Mouse (Mus musculus) kidney, embryonic 14.5 days (tissue): ENCODE results near the gene Kcne4. TPM values are rescaled to one million over a fixed set of nuclear protein-coding genes. Genes with fewer than 3 reads are reported as not detected.

Source experiments
- ATAC-seq: fragments of 200-750 bp; cut with Nextera tagmentation; 2 replicates; pipeline ENCODE4 v1.8.0; 2017; ENCODE audit warnings: moderate number of reproducible peaks, mild to moderate bottlenecking, moderate TSS enrichment, moderate library complexity; ENCODE audit not compliant: low FRiP score, low TSS enrichment
- H3K27ac ChIP-seq: fragments of 300-500 bp; sonication (generic); 2 replicates; pipeline ENCODE4 v1.5.1; 2014; ENCODE audit warnings: low read depth, mild to moderate bottlenecking, low read length, moderate library complexity, mixed read lengths
- H3K27me3 ChIP-seq: fragments of 300-500 bp; sonication (generic); 2 replicates; pipeline ENCODE4 v1.6.1; 2014; ENCODE audit warnings: mild to moderate bottlenecking, low read length; ENCODE audit not compliant: control insufficient read depth, insufficient read depth
- H3K36me3 ChIP-seq: fragments of 300-500 bp; sonication (generic); 2 replicates; pipeline ENCODE4 v1.6.1; 2014; ENCODE audit warnings: low read length, mixed read lengths; ENCODE audit not compliant: control insufficient read depth, insufficient read depth
- H3K4me1 ChIP-seq: fragments of 300-500 bp; sonication (generic); 2 replicates; pipeline ENCODE4 v1.6.1; 2014; ENCODE audit warnings: low read length, mixed read lengths; ENCODE audit not compliant: control insufficient read depth, insufficient read depth
- H3K4me2 ChIP-seq: fragments of 300-500 bp; sonication (generic); replicated peaks from 2 replicates; pipeline ENCODE4 v1.6.1; 2014; ENCODE audit warnings: low read depth, mild to moderate bottlenecking, low read length
- H3K4me3 ChIP-seq: fragments of 300-500 bp; sonication (generic); 2 replicates; pipeline ENCODE4 v1.5.1; 2014; ENCODE audit warnings: mild to moderate bottlenecking, low read length
- H3K9ac ChIP-seq: fragments of 300-500 bp; sonication (generic); 2 replicates; pipeline ENCODE4 v1.6.1; 2014; ENCODE audit warnings: low read depth, mild to moderate bottlenecking, low read length, moderate library complexity
- H3K9me3 ChIP-seq: fragments of 300-500 bp; sonication (generic); 2 replicates; pipeline ENCODE4 v1.6.1; 2016; ENCODE audit warnings: low read length; ENCODE audit not compliant: control insufficient read depth
- WGBS: fragments of 180-500 bp; shearing (Covaris S2); extraction: QIAGEN DNeasy Blood & Tissue Kit; methylation state at CpG from one replicate; pipeline ENCODE4 v1.1.7; 2014; 5-methylcytosine and 5-hydroxymethylcytosine counted together
- polyA plus RNA-seq: library from polyadenylated mRNA; unstranded; fragments of >200 nt; fragmentation: Nextera tagmentation; extraction: Ambion mirVana; gene quantifications from 2 replicates; pipeline ENCODE4 v1.2.1, GENCODE M21; 2014

Gene Kcne4
- polyA plus RNA-seq, 1 experiment from 2014 or later: 4.7 TPM

GRCm38 (mm10) chr1:78846471-78846870 is 29.9 kb downstream of the Kcne4 start:
- Histone ChIP-seq H3K27me3 (no peaks in the 10 kb centered on the region), H3K9me3 (no peaks in the 10 kb centered on the region), H3K4me2 (no peak overlapping the region), H3K36me3 (no peaks in the 10 kb centered on the region), H3K9ac (no peak overlapping the region), H3K27ac (no peak overlapping the region), H3K4me3 (no peak overlapping the region), H3K4me1 (no peaks in the 10 kb centered on the region)
- WGBS: 46% methylated on average over 2 of the region's 2 CpGs
- ATAC-seq: no peak

GRCm38 (mm10) chr1:78852408-78853093 is 36.0 kb downstream of the Kcne4 start:
- Histone ChIP-seq H3K9ac (no peak overlapping the region), H3K4me3 (no peak overlapping the region), H3K27me3 (no peaks in the 10 kb centered on the region), H3K9me3 (no peaks in the 10 kb centered on the region), H3K4me2 (no peak overlapping the region), H3K36me3 (no peaks in the 10 kb centered on the region), H3K27ac (no peak overlapping the region), H3K4me1 (no peaks in the 10 kb centered on the region; the same call in 1 of the 2 replicates)
- WGBS: 45% methylated on average over 17 of the region's 17 CpGs
- ATAC-seq: peak; percentile 73

GRCm38 (mm10) chr1:78853094-78853445 is 36.5 kb downstream of the Kcne4 start:
- no peaks in the 10 kb centered on the region for H3K27me3 ChIP-seq
- no peak for ATAC-seq
- H3K9me3 ChIP-seq: no peaks in the 10 kb centered on the region
- no peak overlapping the region for H3K4me3 ChIP-seq
- 85% methylated on average over 3 of the region's 3 CpGs for WGBS
- no peak overlapping the region for H3K4me2 ChIP-seq
- no peak overlapping the region for H3K9ac ChIP-seq
- H3K27ac ChIP-seq: no peak overlapping the region
- H3K36me3 ChIP-seq: no peaks in the 10 kb centered on the region
- H3K4me1 ChIP-seq: no peaks in the 10 kb centered on the region; the same call in 1 of the 2 replicates

GRCm38 (mm10) chr1:78854306-78854705 is 37.7 kb downstream of the Kcne4 start:
- Histone ChIP-seq H3K4me1 (no peaks in the 10 kb centered on the region; the same call in 1 of the 2 replicates), H3K9me3 (no peaks in the 10 kb centered on the region), H3K27ac (no peak overlapping the region), H3K27me3 (no peaks in the 10 kb centered on the region), H3K36me3 (no peaks in the 10 kb centered on the region), H3K4me2 (no peak overlapping the region), H3K9ac (no peak overlapping the region), H3K4me3 (no peak overlapping the region)
- 49% methylated on average over 1 of the region's 1 CpGs for WGBS
- ATAC-seq: no peak

GRCm38 (mm10) chr1:78859573-78859972 is 43.0 kb downstream of the Kcne4 start:
- Histone ChIP-seq H3K4me3 (no peak overlapping the region), H3K9me3 (no peaks in the 10 kb centered on the region), H3K9ac (no peak overlapping the region), H3K27me3 (no peaks in the 10 kb centered on the region), H3K4me1 (peaks cover 6% of the 10 kb centered on the region; the same call in 1 of the 2 replicates), H3K27ac (no peak overlapping the region), H3K4me2 (no peak overlapping the region), H3K36me3 (no peaks in the 10 kb centered on the region)
- no peak; the same call in 1 of the 2 replicates for ATAC-seq
- 57% methylated on average over 4 of the region's 4 CpGs for WGBS

GRCm38 (mm10) chr1:78860056-78860455 is 43.5 kb downstream of the Kcne4 start:
- Histone ChIP-seq H3K4me3 (no peak overlapping the region), H3K9me3 (no peaks in the 10 kb centered on the region), H3K4me1 (peaks cover 6% of the 10 kb centered on the region; the same call in 1 of the 2 replicates), H3K36me3 (no peaks in the 10 kb centered on the region), H3K27me3 (no peaks in the 10 kb centered on the region), H3K4me2 (no peak overlapping the region), H3K27ac (no peak overlapping the region), H3K9ac (no peak overlapping the region)
- WGBS: 59% methylated on average over 7 of the region's 7 CpGs
- no peak for ATAC-seq

- 70% methylated on average over 1 of the region's 1 CpGs for WGBS
- H3K9me3 ChIP-seq: no peaks in the 10 kb centered on the region
- H3K27me3 ChIP-seq: no peaks in the 10 kb centered on the region
- H3K9ac ChIP-seq: no peak overlapping the region
- no peak overlapping the region for H3K4me2 ChIP-seq
- no peaks in the 10 kb centered on the region for H3K36me3 ChIP-seq
- peaks cover 6% of the 10 kb centered on the region; the same call in 1 of the 2 replicates for H3K4me1 ChIP-seq
- ATAC-seq: no peak
- no peak overlapping the region for H3K4me3 ChIP-seq
- no peak overlapping the region for H3K27ac ChIP-seq
These were observed 45.7 kb downstream of the Kcne4 start for GRCm38 (mm10) chr1:78862281-78862680.

- Histone ChIP-seq H3K36me3 (no peaks in the 10 kb centered on the region), H3K27ac (no peak overlapping the region; the same call in 1 of the 2 replicates), H3K4me2 (no peak overlapping the region), H3K9ac (no peak overlapping the region), H3K27me3 (no peaks in the 10 kb centered on the region), H3K4me3 (no peak overlapping the region), H3K4me1 (peaks cover 6% of the 10 kb centered on the region; the same call in 1 of the 2 replicates), H3K9me3 (no peaks in the 10 kb centered on the region)
- WGBS: 58% methylated on average over 2 of the region's 2 CpGs
- ATAC-seq: no peak
These were observed 47.3 kb downstream of the Kcne4 start for GRCm38 (mm10) chr1:78863833-78864232.

- Histone ChIP-seq H3K4me2 (no peak overlapping the region), H3K36me3 (no peaks in the 10 kb centered on the region), H3K4me3 (no peak overlapping the region), H3K9ac (no peak overlapping the region), H3K27me3 (no peaks in the 10 kb centered on the region), H3K4me1 (peaks cover 6% of the 10 kb centered on the region; the same call in 1 of the 2 replicates), H3K9me3 (no peaks in the 10 kb centered on the region), H3K27ac (no peak overlapping the region; the same call in 1 of the 2 replicates)
- 27% methylated on average over 6 of the region's 6 CpGs for WGBS
- ATAC-seq: no peak
These were observed 47.8 kb downstream of the Kcne4 start for GRCm38 (mm10) chr1:78864351-78864750.
